Comparison of ENCODE assay signal across 29 mouse cellular contexts in genomic region chr6:97052196-97052770, GRCm38 (mm10). TPM values are rescaled to one million over a fixed set of nuclear protein-coding genes. Genes with fewer than 3 reads are reported as not detected.
"Had no signal": no experiment of that assay in that cellular context is flagged by ENCODE, and none has a peak within 500 bp of the region (broad histone marks: within the 10 kb centered on the region; RNA-seq: fewer than 3 reads in every experiment).

No protein-coding gene starts in this region.

- H3K9me3 ChIP-seq: heart, embryonic 12.5 days; hindbrain, embryonic 13.5 days; intestine, embryonic 15.5 days; limb, embryonic 13.5 days; limb, embryonic 15.5 days; liver, embryonic 12.5 days had no signal

- H3K27ac ChIP-seq: gastrocnemius, adult 2 months; heart, adult 2 months; hindbrain, embryonic 13.5 days; intestine, embryonic 15.5 days; kidney, postnatal 0 days; limb, embryonic 13.5 days; limb, embryonic 15.5 days; liver, embryonic 12.5 days; liver, embryonic 14.5 days had no signal

- H3K36me3 ChIP-seq: heart, embryonic 12.5 days; hindbrain, embryonic 13.5 days; intestine, embryonic 15.5 days; limb, embryonic 13.5 days; limb, embryonic 15.5 days; liver, embryonic 12.5 days had no signal

- H3K9ac ChIP-seq: heart, embryonic 12.5 days; hindbrain, embryonic 13.5 days; intestine, embryonic 15.5 days; limb, embryonic 13.5 days; limb, embryonic 15.5 days; liver, embryonic 12.5 days; liver, embryonic 14.5 days had no signal

- H3K4me3 ChIP-seq: gastrocnemius, adult 2 months; heart, adult 2 months; heart, embryonic 12.5 days; hindbrain, embryonic 13.5 days; intestine, embryonic 15.5 days; limb, embryonic 13.5 days; limb, embryonic 15.5 days; liver, embryonic 12.5 days had no signal

- DNase-seq: gastrocnemius, adult 2 months; gastrocnemius, postnatal 10 days; gastrocnemius, postnatal 25 days; heart, adult 2 months; heart, postnatal 10 days; heart, postnatal 4 days; kidney, adult 18-20 months; kidney, adult 8-10 months; kidney, postnatal 14 days; kidney, postnatal 36 days; layer of hippocampus, postnatal 36 days; left cerebral cortex, postnatal 4 days; lung, adult 18-20 months had no signal

- H3K4me1 ChIP-seq: heart, embryonic 12.5 days; intestine, embryonic 15.5 days; limb, embryonic 13.5 days; limb, embryonic 15.5 days; liver, embryonic 12.5 days had no signal

- H3K4me2 ChIP-seq: heart, embryonic 12.5 days; hindbrain, embryonic 13.5 days; intestine, embryonic 15.5 days; limb, embryonic 13.5 days; limb, embryonic 15.5 days; liver, embryonic 12.5 days had no signal

- ATAC-seq: hindbrain, embryonic 16.5 days; inflammation-experienced regulatory T-cells, adult 6 months; intestine, embryonic 15.5 days; intestine, postnatal 0 days; liver, embryonic 12.5 days had no signal

RNA-seq across cellular contexts. Expression of gene Fam19a4, which starts 7.9 kb away (rescaled TPM):
- total RNA-seq: granulocyte monocyte progenitor cell, adult 5-6 weeks; heart, adult 2 months; heart, postnatal 10 days; heart, postnatal 25 days; heart, postnatal 4 days; liver, adult 2 months had no signal
- polyA plus RNA-seq: heart, adult 2 months; heart, embryonic 14.5 days; inflammation-experienced regulatory T-cells, adult 6 months; liver, adult 2 months; liver, embryonic 12.5 days; liver, embryonic 16.5 days had no signal
